Mouse (Mus musculus) hindbrain, embryonic 12.5 days (tissue): ENCODE measurements at regions not wholly inside any gene's neighbourhood (a gene's known extent, or its start where the extent isn't known, plus 50 kb on each side); places are given as distances from the start of the nearest gene placed in this dataset. TPM values are rescaled to one million over a fixed set of nuclear protein-coding genes. Genes with fewer than 3 reads are reported as not detected.

ENCODE experiments used
- microRNA-seq: library from miRNA; unstranded; fragments of <30 nt; microRNA quantifications from one replicate; pipeline ENCODE4, GENCODE M21; 2017

Small RNAs in the stretch of these regions (microRNA-seq; reads per million reads assigned to microRNA genes)
- not detected for gene Gm25942
